Mouse (Mus musculus): Measurements from ENCODE around the gene Med29.
A peak's percentile ranks its signal among the peaks of the same experiment; 100 is the strongest.

Gene Med29

GRCm38 (mm10) chr7:28392429-28393271, at the start of gene Med29, which contains the start of gene Paf1:
Gene Med29 (minus strand): TSS chr7:28392708.
Gene Paf1 (plus strand): TSS chr7:28392951.
- DNase-seq = peak; percentile 99

- DNase-seq = no peak
Measured at GRCm38 (mm10) chr7:28441776-28442485, 49.4 kb upstream of the Med29 start.

- peak; percentile 77 to 80 for DNase-seq
Measured at GRCm38 (mm10) chr7:28440739-28441138, 48.2 kb upstream of the Med29 start.

GRCm38 (mm10) chr7:28438771-28439170, 46.3 kb upstream of the Med29 start:
- DNase-seq = no peak

- DNase-seq = no peak
Measured at GRCm38 (mm10) chr7:28437964-28438363, 45.5 kb upstream of the Med29 start.

- peak; percentile 90 to 92 for DNase-seq
Measured at GRCm38 (mm10) chr7:28436932-28437570, 44.5 kb upstream of the Med29 start, which contains the start of gene Gmfg. Gene Gmfg (plus strand): TSS chr7:28437447.

GRCm38 (mm10) chr7:28436271-28436904, 43.9 kb upstream of the Med29 start:
- DNase-seq = peak; percentile 100

- peak in 1 of 2 experiments; percentile 36 for DNase-seq
Measured at GRCm38 (mm10) chr7:28435660-28436259, 43.3 kb upstream of the Med29 start.

- DNase-seq = no peak
Measured at GRCm38 (mm10) chr7:28432252-28432651, 39.7 kb upstream of the Med29 start.

GRCm38 (mm10) chr7:28430512-28430911, 38.0 kb upstream of the Med29 start:
- no peak for DNase-seq

GRCm38 (mm10) chr7:28427738-28428137, 35.2 kb upstream of the Med29 start:
- DNase-seq = no peak

GRCm38 (mm10) chr7:28423018-28423417, 30.5 kb upstream of the Med29 start:
- DNase-seq = no peak

- no peak for DNase-seq
Measured at GRCm38 (mm10) chr7:28419416-28419815, 26.9 kb upstream of the Med29 start.

- DNase-seq = peak; percentile 57 to 75
Measured at GRCm38 (mm10) chr7:28418096-28418670, 25.7 kb upstream of the Med29 start.

- DNase-seq = no peak
Measured at GRCm38 (mm10) chr7:28417368-28417767, 24.9 kb upstream of the Med29 start.

- DNase-seq = no peak
Measured at GRCm38 (mm10) chr7:28412826-28413225, 20.3 kb upstream of the Med29 start.

- peak; percentile 60 to 72 for DNase-seq
Measured at GRCm38 (mm10) chr7:28410841-28411475, 18.4 kb upstream of the Med29 start.

GRCm38 (mm10) chr7:28401942-28402341, 9.4 kb upstream of the Med29 start:
- no peak for DNase-seq

GRCm38 (mm10) chr7:28401030-28401429, 8.5 kb upstream of the Med29 start:
- DNase-seq = no peak

- no peak for DNase-seq
Measured at GRCm38 (mm10) chr7:28398696-28399340, 6.3 kb upstream of the Med29 start.

GRCm38 (mm10) chr7:28398000-28398399, 5.5 kb upstream of the Med29 start:
- DNase-seq = no peak

Data from lung, adult 18-20 months (tissue).